Mouse (Mus musculus): ENCODE data around the gene B3gnt2. TPM values are rescaled to one million over a fixed set of nuclear protein-coding genes. Genes with fewer than 3 reads are reported as not detected.

The B3gnt2 gene
- polyA plus RNA-seq, 1 experiment from 2014 or later: 4.6 TPM

DNA sequence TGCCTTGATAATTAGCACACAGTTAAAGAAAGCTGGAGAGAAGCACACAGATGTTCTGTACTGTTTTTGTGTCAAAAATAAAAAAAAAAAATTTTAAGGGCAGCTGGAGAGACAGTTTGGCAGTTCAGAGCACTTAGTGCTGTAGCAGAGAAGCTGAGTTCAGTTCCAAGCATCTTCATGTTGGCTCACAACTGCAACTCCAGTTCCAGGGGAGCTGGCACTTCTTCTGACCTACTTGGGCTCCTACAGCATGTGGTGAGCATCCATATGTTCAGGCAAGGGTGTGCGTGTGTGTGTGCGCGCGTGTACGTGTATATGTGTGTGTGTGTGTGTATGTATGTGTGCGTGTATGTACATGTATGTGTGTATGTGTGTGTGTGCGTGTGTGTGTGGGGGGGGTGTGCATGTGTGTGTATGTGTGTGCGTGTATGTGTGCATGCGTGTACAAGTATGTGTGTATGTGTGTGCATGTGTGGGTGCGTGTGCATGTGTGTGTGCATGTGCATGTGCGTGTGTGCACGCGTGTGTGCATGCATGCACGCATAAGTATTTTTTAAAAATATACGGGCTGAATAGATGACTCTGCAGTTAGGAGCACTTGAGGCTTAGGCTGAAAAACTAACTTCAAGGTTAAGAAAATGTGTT is 31.7 kb downstream of the B3gnt2 start:
- ATAC-seq (ENCODE audit: low FRiP score) (no peak), DNase-seq (ENCODE audit: low spot score) (no peak)
- Histone ChIP-seq H3K4me2 (replicated peaks) (no peak overlapping the region), H3K4me3 (replicated peaks; ENCODE audit: low read length) (no peak overlapping the region), H3K9me3 (ENCODE audit: control insufficient read depth, low read length) (no peaks in the 10 kb centered on the region), H3K27me3 (ENCODE audit: control insufficient read depth, insufficient read depth, low read length) (no peaks in the 10 kb centered on the region), H3K9ac (no peak overlapping the region), H3K4me1 (replicated peaks; ENCODE audit: control insufficient read depth, insufficient read depth, low read length) (no peaks in the 10 kb centered on the region), H3K27ac (no peak overlapping the region), H3K36me3 (replicated peaks; ENCODE audit: control insufficient read depth, insufficient read depth) (no peaks in the 10 kb centered on the region)
- WGBS: 96% methylated on average over 15 of the region's 15 CpGs

DNA sequence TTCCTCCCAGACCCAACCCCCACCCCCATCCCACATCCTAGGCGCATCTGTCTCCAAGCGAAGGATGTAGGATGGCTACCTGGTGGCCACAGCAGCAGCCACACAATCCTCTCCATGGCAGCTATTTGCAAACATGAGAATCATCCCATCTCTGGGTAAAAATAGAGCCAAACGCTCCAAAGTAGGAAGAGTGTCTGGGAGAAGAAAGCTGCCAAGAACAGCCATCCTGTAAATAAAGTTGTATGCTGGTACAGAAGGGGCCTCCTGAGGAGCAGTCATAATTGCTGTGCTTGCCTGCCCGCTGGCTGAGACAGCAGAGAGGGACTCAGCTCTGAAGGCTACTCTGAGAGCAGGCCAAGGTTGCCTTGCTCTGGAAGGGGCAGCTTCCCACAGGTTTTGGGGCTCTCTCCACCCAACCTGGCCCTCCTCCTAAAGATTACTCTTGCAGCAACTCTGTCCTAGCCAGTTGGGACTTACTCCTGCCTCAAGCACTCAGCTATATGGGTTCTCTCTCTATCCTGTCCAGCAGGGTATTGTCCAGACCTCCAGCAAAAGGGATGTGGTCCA is 33.2 kb downstream of the B3gnt2 start:
- H3K9ac ChIP-seq: no peak overlapping the region
- H3K9me3 ChIP-seq (ENCODE audit: control insufficient read depth, low read length): no peaks in the 10 kb centered on the region
- DNase-seq (ENCODE audit: low spot score) (no peak), ATAC-seq (ENCODE audit: low FRiP score) (no peak)
- WGBS: 82% methylated on average over 4 of the region's 4 CpGs
- H3K27ac ChIP-seq: no peak overlapping the region
- H3K4me2 ChIP-seq (replicated peaks): no peak overlapping the region
- no peaks in the 10 kb centered on the region for H3K27me3 ChIP-seq (ENCODE audit: control insufficient read depth, insufficient read depth, low read length)
- H3K36me3 ChIP-seq (replicated peaks; ENCODE audit: control insufficient read depth, insufficient read depth): no peaks in the 10 kb centered on the region
- H3K4me3 ChIP-seq (replicated peaks; ENCODE audit: low read length): no peak overlapping the region
- H3K4me1 ChIP-seq (replicated peaks; ENCODE audit: control insufficient read depth, insufficient read depth, low read length): no peaks in the 10 kb centered on the region

DNA sequence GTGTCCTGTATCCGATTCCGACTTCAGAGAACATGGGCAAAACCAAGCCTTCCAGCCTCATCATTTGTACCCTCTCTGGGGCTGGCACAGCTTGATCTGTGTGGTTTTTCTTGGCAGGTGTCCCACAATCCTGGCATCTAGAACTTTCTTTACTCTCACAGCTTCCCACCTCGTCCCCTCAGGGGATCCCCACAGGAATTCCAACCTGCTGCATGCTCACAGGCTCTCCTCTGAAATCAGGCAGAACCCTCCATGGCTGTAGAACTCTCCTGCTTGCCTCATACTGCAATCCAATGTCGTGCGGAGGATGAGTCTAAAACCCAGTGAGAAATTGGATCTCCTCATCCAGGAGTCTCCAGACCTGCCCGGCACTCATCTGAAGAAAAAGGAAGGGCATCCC is 34.1 kb downstream of the B3gnt2 start:
- Histone ChIP-seq H3K27ac (no peak overlapping the region), H3K36me3 (replicated peaks; ENCODE audit: control insufficient read depth, insufficient read depth) (no peaks in the 10 kb centered on the region), H3K9me3 (ENCODE audit: control insufficient read depth, low read length) (no peaks in the 10 kb centered on the region), H3K4me1 (replicated peaks; ENCODE audit: control insufficient read depth, insufficient read depth, low read length) (no peaks in the 10 kb centered on the region), H3K4me3 (replicated peaks; ENCODE audit: low read length) (no peak overlapping the region), H3K27me3 (ENCODE audit: control insufficient read depth, insufficient read depth, low read length) (no peaks in the 10 kb centered on the region), H3K4me2 (replicated peaks) (no peak overlapping the region), H3K9ac (no peak overlapping the region)
- ATAC-seq (ENCODE audit: low FRiP score) (no peak), DNase-seq (ENCODE audit: low spot score) (no peak)
- WGBS: 94% methylated on average over 6 of the region's 6 CpGs

DNA sequence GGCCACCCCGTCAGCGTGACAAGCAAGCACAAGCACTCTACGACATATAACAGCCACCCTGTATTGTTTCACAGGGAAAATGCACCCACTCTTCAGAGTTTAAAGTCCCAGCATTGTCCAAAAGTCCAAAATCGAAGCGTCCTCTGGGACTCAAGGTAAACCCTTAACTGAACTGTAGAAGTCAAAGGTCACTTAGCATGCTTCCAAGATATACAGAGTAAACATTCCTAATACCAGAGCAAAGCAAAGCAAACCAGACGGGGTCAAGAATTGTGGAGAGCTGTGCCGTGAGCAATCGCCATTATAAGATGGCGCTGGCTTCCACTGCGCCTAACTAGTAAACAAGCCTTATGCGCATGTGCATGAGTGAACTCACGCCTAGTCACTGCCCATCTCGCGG is 34.7 kb downstream of the B3gnt2 start:
- ATAC-seq (ENCODE audit: low FRiP score): no peak

DNA sequence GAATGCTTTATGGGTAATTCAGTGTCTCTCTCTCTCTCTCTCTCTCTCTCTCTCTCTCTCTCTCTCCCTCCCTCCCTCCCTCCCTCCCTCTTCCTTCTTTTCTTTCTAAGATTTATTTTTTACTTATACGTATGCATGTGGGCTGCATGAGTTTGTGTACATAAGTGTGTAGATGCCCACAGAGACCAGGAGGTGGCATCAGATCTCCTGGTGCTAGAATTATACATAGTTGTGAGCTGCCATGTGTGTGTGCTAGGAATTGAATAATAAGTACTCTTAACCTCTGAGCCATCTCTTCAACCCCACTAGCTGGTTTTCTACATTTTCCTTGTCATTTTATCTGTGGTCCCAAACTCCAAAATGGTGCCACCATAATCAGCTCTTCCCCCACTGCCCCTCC is 35.2 kb downstream of the B3gnt2 start:
- no peak for DNase-seq (ENCODE audit: low spot score)
- Histone ChIP-seq H3K36me3 (replicated peaks; ENCODE audit: control insufficient read depth, insufficient read depth) (no peaks in the 10 kb centered on the region), H3K27me3 (ENCODE audit: control insufficient read depth, insufficient read depth, low read length) (no peaks in the 10 kb centered on the region), H3K4me1 (replicated peaks; ENCODE audit: control insufficient read depth, insufficient read depth, low read length) (no peaks in the 10 kb centered on the region), H3K4me3 (replicated peaks; ENCODE audit: low read length) (no peak overlapping the region), H3K9ac (no peak overlapping the region), H3K9me3 (ENCODE audit: control insufficient read depth, low read length) (no peaks in the 10 kb centered on the region), H3K4me2 (replicated peaks) (no peak overlapping the region), H3K27ac (no peak overlapping the region)
- no peak for ATAC-seq (ENCODE audit: low FRiP score)
- 100% methylated on average over 1 of the region's 1 CpGs for WGBS

More for the DNA sequence above, 34.7 kb downstream of the B3gnt2 start:
- no peak overlapping the region for H3K4me3 ChIP-seq (replicated peaks; ENCODE audit: low read length)
- no peaks in the 10 kb centered on the region for H3K9me3 ChIP-seq (ENCODE audit: control insufficient read depth, low read length)
- no peak overlapping the region for H3K27ac ChIP-seq
- no peak overlapping the region for H3K9ac ChIP-seq
- 96% methylated on average over 14 of the region's 14 CpGs for whole genome bisulfite sequencing
- no peaks in the 10 kb centered on the region for H3K4me1 ChIP-seq (replicated peaks; ENCODE audit: control insufficient read depth, insufficient read depth, low read length)
- DNase-seq (ENCODE audit: low spot score): no peak
- no peaks in the 10 kb centered on the region for H3K36me3 ChIP-seq (replicated peaks; ENCODE audit: control insufficient read depth, insufficient read depth)
- no peak overlapping the region for H3K4me2 ChIP-seq (replicated peaks)
- no peaks in the 10 kb centered on the region for H3K27me3 ChIP-seq (ENCODE audit: control insufficient read depth, insufficient read depth, low read length)

DNA sequence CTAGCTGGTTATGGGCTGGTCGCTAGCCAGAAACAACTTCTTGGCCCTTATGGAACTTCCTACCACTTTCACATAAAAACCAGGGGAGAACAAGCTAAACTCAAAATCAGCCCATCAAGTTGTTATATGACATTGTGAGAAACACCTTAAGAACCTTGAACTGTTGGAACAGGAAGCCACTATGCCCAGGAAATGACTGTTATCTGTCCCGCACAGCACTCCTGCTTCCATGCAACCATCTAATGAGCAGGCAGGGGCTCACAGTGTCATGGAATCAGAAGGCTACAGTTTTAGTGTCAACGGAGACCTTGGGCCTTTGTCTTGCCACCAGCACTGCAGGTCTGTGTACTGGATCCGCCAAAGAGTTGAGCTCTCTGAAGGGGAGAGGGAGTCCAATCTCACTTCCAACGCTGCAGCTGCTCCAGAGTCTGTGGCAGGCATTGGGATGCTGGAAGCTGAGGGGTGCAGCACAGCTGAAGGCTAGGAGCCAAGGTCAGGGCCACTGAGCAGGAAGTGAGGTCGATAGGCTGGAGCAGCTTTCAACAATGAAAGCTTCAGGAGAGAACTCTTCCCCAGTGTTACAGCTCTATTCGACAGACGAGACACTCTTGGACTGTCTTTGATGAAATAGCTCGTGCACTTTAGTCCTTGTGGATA is 36.6 kb downstream of the B3gnt2 start:
- ATAC-seq (ENCODE audit: low FRiP score) (no peak), DNase-seq (ENCODE audit: low spot score) (no peak)
- Histone ChIP-seq H3K4me2 (replicated peaks) (no peak overlapping the region), H3K4me3 (replicated peaks; ENCODE audit: low read length) (no peak overlapping the region), H3K9ac (no peak overlapping the region), H3K9me3 (ENCODE audit: control insufficient read depth, low read length) (no peaks in the 10 kb centered on the region), H3K27me3 (ENCODE audit: control insufficient read depth, insufficient read depth, low read length) (no peaks in the 10 kb centered on the region), H3K27ac (no peak overlapping the region), H3K4me1 (replicated peaks; ENCODE audit: control insufficient read depth, insufficient read depth, low read length) (no peaks in the 10 kb centered on the region), H3K36me3 (replicated peaks; ENCODE audit: control insufficient read depth, insufficient read depth) (no peaks in the 10 kb centered on the region)
- WGBS: 85% methylated on average over 9 of the region's 9 CpGs

DNA sequence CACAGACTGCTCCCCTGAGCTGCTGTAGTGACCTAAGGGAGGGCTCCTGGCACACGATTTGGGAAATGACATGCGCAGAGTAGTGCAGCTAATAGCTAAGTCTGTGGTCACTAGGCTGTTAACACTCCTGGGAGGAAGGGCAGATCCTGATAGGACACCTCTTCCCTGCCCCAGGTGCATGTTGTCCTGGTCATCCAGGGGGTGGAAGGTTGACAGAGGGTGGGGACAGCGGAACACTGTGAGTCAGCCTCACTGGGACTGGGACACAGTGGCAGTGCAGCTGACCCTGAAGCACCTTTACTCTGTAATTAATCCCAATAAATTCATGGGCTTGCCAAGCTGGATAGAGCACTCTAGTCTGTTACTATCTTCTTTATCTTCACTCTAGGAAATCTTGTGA is 39.5 kb downstream of the B3gnt2 start:
- H3K4me2 ChIP-seq (replicated peaks): no peak overlapping the region
- no peaks in the 10 kb centered on the region for H3K27me3 ChIP-seq (ENCODE audit: control insufficient read depth, insufficient read depth, low read length)
- H3K9me3 ChIP-seq (ENCODE audit: control insufficient read depth, low read length): no peaks in the 10 kb centered on the region
- H3K4me1 ChIP-seq (replicated peaks; ENCODE audit: control insufficient read depth, insufficient read depth, low read length): no peaks in the 10 kb centered on the region
- ATAC-seq (ENCODE audit: low FRiP score): no peak
- WGBS: 87% methylated on average over 3 of the region's 3 CpGs
- no peak overlapping the region for H3K4me3 ChIP-seq (replicated peaks; ENCODE audit: low read length)
- H3K36me3 ChIP-seq (replicated peaks; ENCODE audit: control insufficient read depth, insufficient read depth): no peaks in the 10 kb centered on the region
- no peak for DNase-seq (ENCODE audit: low spot score)
- no peak overlapping the region for H3K9ac ChIP-seq
- no peak overlapping the region for H3K27ac ChIP-seq

DNA sequence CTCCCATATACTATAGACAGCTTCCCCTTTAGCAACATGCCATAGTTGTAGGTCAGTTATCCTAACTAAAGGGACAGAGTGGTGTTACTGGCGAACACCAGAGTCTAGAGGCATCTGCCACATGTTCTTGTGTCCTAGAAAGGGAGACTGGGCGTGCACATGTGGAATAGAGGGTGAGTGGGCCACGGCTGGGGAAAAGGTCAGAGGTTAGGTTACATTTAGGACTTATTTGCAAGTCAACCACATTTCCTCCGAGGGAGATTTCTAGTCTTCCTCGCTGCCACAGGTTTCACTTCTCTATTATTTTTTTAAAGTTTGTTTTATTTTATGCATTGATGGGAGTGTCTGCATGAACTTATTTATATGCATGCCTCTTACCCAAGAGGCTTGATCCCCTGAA is 42.4 kb downstream of the B3gnt2 start:
- Histone ChIP-seq H3K27ac (no peak overlapping the region), H3K4me1 (replicated peaks; ENCODE audit: control insufficient read depth, insufficient read depth, low read length) (no peaks in the 10 kb centered on the region), H3K9ac (no peak overlapping the region), H3K4me2 (replicated peaks) (no peak overlapping the region), H3K36me3 (replicated peaks; ENCODE audit: control insufficient read depth, insufficient read depth) (no peaks in the 10 kb centered on the region), H3K9me3 (ENCODE audit: control insufficient read depth, low read length) (no peaks in the 10 kb centered on the region), H3K27me3 (ENCODE audit: control insufficient read depth, insufficient read depth, low read length) (no peaks in the 10 kb centered on the region), H3K4me3 (replicated peaks; ENCODE audit: low read length) (no peak overlapping the region)
- ATAC-seq (ENCODE audit: low FRiP score) (no peak), DNase-seq (ENCODE audit: low spot score) (no peak)
- 78% methylated on average over 5 of the region's 5 CpGs for WGBS

DNA sequence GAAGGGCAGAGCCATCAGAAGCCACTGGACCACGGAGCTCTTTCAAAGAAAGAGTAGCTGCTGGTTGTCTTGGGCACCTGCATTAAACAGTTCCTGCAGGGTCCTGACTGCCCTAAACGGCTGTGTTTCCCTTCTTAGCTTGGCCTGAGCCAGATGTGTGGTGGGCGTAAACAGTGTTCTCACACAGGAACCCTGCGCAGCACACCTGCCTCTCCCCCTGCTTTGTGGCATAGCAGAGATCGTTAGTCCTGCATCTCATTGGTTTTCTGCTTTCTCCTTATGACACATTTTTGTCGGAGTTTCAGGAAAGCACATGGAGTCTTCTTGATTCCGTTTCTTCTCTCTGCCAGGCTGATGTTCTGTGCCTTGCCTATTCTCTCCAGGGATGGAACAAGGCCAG is 44.9 kb downstream of the B3gnt2 start:
- Histone ChIP-seq H3K27me3 (ENCODE audit: control insufficient read depth, insufficient read depth, low read length) (no peaks in the 10 kb centered on the region), H3K27ac (no peak overlapping the region), H3K9ac (no peak overlapping the region), H3K4me1 (replicated peaks; ENCODE audit: control insufficient read depth, insufficient read depth, low read length) (no peaks in the 10 kb centered on the region), H3K36me3 (replicated peaks; ENCODE audit: control insufficient read depth, insufficient read depth) (no peaks in the 10 kb centered on the region), H3K4me3 (replicated peaks; ENCODE audit: low read length) (no peak overlapping the region), H3K4me2 (replicated peaks) (no peak overlapping the region), H3K9me3 (ENCODE audit: control insufficient read depth, low read length) (no peaks in the 10 kb centered on the region)
- ATAC-seq (ENCODE audit: low FRiP score): no peak
- 84% methylated on average over 7 of the region's 7 CpGs for WGBS
- DNase-seq (ENCODE audit: low spot score): no peak

All from hindbrain, embryonic 14.5 days (tissue).